In the genomic region with DNA sequence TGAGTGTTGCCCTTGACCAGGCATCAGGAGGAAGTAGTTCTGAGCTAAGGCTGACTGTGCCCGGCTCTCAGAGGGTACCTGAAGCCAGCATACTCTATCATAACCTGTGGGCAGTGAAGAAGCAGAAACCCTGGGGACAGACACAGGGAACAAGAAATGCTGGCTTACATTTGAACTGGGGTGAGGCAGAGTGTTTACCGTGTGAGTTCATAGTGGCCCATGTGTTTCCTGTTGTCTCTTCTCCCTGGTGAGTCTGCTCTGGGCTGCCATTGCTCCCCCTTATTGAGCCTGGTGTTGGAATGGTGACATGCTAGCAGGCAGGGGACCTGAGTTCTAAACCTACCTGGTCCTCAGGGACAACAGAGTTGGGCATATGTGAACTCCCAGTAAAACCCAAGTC, we compare ENCODE assay signal across 15 mouse cellular contexts.
DNase-seq lines count a peak whose midpoint lies in the region; ATAC-seq and TF ChIP-seq lines count a peak whose summit lies in the region.
"Had no signal": no experiment of that assay in that cellular context is flagged by ENCODE, and none has a peak within 500 bp of the region (broad histone marks: within the 10 kb centered on the region; RNA-seq: fewer than 3 reads in every experiment).

No protein-coding gene starts in this region.

- H3K4me3 ChIP-seq in hindbrain, embryonic 13.5 days, result no peak overlapping the region
- H3K4me3 ChIP-seq in hindbrain, embryonic 10.5 days, result no peak overlapping the region
- no peak overlapping the region for H3K4me3 ChIP-seq in intestine, embryonic 14.5 days (ENCODE audit: low read depth, low read length)
- H3K4me3 ChIP-seq in liver, postnatal 0 days (ENCODE audit: low read depth, low read length), result no peak overlapping the region
- H3K4me3 ChIP-seq in midbrain, embryonic 14.5 days (replicated peaks; ENCODE audit: low read depth, low read length), result no peak overlapping the region
- H3K4me3 ChIP-seq: forebrain, embryonic 12.5 days; neural tube, embryonic 13.5 days had no signal

- no peak for TF ChIP-seq EP300 in liver, postnatal 0 days (IDR thresholded peaks at IDR 0.05; ENCODE audit: low read depth)

- H3K4me2 ChIP-seq in hindbrain, embryonic 13.5 days, result no peak overlapping the region
- no peak overlapping the region for H3K4me2 ChIP-seq in intestine, embryonic 14.5 days (ENCODE audit: low read length)
- H3K4me2 ChIP-seq in liver, postnatal 0 days (ENCODE audit: low read depth, low read length), result peak overlapping the region; percentile 63; the same call in 1 of the 2 replicates
- no peak overlapping the region for H3K4me2 ChIP-seq in midbrain, embryonic 14.5 days (ENCODE audit: low read length)
- H3K4me2 ChIP-seq: forebrain, embryonic 12.5 days had no signal

- WGBS in hindbrain, embryonic 13.5 days, result 69% methylated on average over 2 of the region's 2 CpGs
- WGBS in hindbrain, embryonic 10.5 days, result 89% methylated on average over 2 of the region's 2 CpGs
- WGBS in intestine, embryonic 14.5 days, result 52% methylated on average over 2 of the region's 2 CpGs
- 18% methylated on average over 2 of the region's 2 CpGs for WGBS in liver, postnatal 0 days (ENCODE audit: insufficient replicate concordance)
- 86% methylated on average over 2 of the region's 2 CpGs for WGBS in midbrain, embryonic 14.5 days

- H3K27ac ChIP-seq in hindbrain, embryonic 13.5 days, result peak overlapping the region; percentile 58
- H3K27ac ChIP-seq in hindbrain, embryonic 10.5 days, result no peak overlapping the region
- peak overlapping the region; percentile 1 for H3K27ac ChIP-seq in intestine, embryonic 14.5 days (ENCODE audit: low read depth)
- peak overlapping the region; percentile 97 for H3K27ac ChIP-seq in liver, postnatal 0 days (ENCODE audit: low read depth)
- H3K27ac ChIP-seq in midbrain, embryonic 14.5 days (replicated peaks; ENCODE audit: low read depth, low read length), result no peak overlapping the region
- H3K27ac ChIP-seq: neural tube, embryonic 13.5 days had no signal

- no peaks in the 10 kb centered on the region for H3K9me3 ChIP-seq in hindbrain, embryonic 13.5 days
- H3K9me3 ChIP-seq in hindbrain, embryonic 10.5 days, result no peaks in the 10 kb centered on the region
- H3K9me3 ChIP-seq in intestine, embryonic 14.5 days (ENCODE audit: control insufficient read depth, low read length), result no peaks in the 10 kb centered on the region
- no peaks in the 10 kb centered on the region for H3K9me3 ChIP-seq in liver, postnatal 0 days (ENCODE audit: low read length)
- H3K9me3 ChIP-seq in midbrain, embryonic 14.5 days (ENCODE audit: control insufficient read depth, low read length), result no peaks in the 10 kb centered on the region
- H3K9me3 ChIP-seq: forebrain, embryonic 12.5 days; neural tube, embryonic 13.5 days had no signal

- H3K27me3 ChIP-seq in hindbrain, embryonic 13.5 days, result no peaks in the 10 kb centered on the region
- H3K27me3 ChIP-seq in hindbrain, embryonic 10.5 days (ENCODE audit: insufficient read depth, poor library complexity, severe bottlenecking), result no peaks in the 10 kb centered on the region
- H3K27me3 ChIP-seq in intestine, embryonic 14.5 days (replicated peaks; ENCODE audit: control insufficient read depth, insufficient read depth, low read length), result no peaks in the 10 kb centered on the region
- no peaks in the 10 kb centered on the region for H3K27me3 ChIP-seq in liver, postnatal 0 days (ENCODE audit: insufficient read depth, low read length)
- H3K27me3 ChIP-seq in midbrain, embryonic 14.5 days (ENCODE audit: control insufficient read depth, insufficient read depth, low read length), result no peaks in the 10 kb centered on the region
- H3K27me3 ChIP-seq: forebrain, embryonic 12.5 days; neural tube, embryonic 13.5 days had no signal

- H3K36me3 ChIP-seq in hindbrain, embryonic 13.5 days, result no peaks in the 10 kb centered on the region
- H3K36me3 ChIP-seq in hindbrain, embryonic 10.5 days, result no peaks in the 10 kb centered on the region
- no peaks in the 10 kb centered on the region for H3K36me3 ChIP-seq in intestine, embryonic 14.5 days (ENCODE audit: control insufficient read depth, insufficient read depth, low read length)
- no peaks in the 10 kb centered on the region for H3K36me3 ChIP-seq in liver, postnatal 0 days (replicated peaks; ENCODE audit: insufficient read depth, low read length)
- no peaks in the 10 kb centered on the region for H3K36me3 ChIP-seq in midbrain, embryonic 14.5 days (ENCODE audit: control insufficient read depth, insufficient read depth, low read length)
- H3K36me3 ChIP-seq: forebrain, embryonic 12.5 days; neural tube, embryonic 13.5 days had no signal

- no peak overlapping the region for H3K9ac ChIP-seq in hindbrain, embryonic 13.5 days
- no peak overlapping the region for H3K9ac ChIP-seq in intestine, embryonic 14.5 days (ENCODE audit: low read length)
- H3K9ac ChIP-seq in liver, postnatal 0 days (replicated peaks), result no peak overlapping the region
- H3K9ac ChIP-seq in midbrain, embryonic 14.5 days (replicated peaks; ENCODE audit: low read length), result no peak overlapping the region
- H3K9ac ChIP-seq: forebrain, embryonic 12.5 days; neural tube, embryonic 13.5 days had no signal

- DNase-seq in hindbrain, embryonic 10.5 days (ENCODE audit: low spot score), result no peak
- peak; percentile 22 for DNase-seq in A20 (ENCODE audit: low read depth, low spot score)
- no peak for DNase-seq in intestine, embryonic 14.5 days (ENCODE audit: low spot score)
- DNase-seq in liver, postnatal 0 days, result no peak
- no peak for DNase-seq in cerebellum, postnatal 14 days
- DNase-seq in midbrain, embryonic 14.5 days, result no peak
- DNase-seq: B cell, adult 2 months; cerebellum, adult 8-10 months; heart, postnatal 10 days; kidney, postnatal 4 days; right cerebral cortex, postnatal 4 days; thymus, postnatal 14 days had no signal

- ATAC-seq in hindbrain, embryonic 13.5 days (ENCODE audit: low FRiP score), result no peak
- no peak for ATAC-seq in intestine, embryonic 14.5 days (replicated peaks; ENCODE audit: low FRiP score, low TSS enrichment, low read depth)
- ATAC-seq in liver, postnatal 0 days, result no peak
- ATAC-seq in midbrain, embryonic 14.5 days (ENCODE audit: low FRiP score, low TSS enrichment), result no peak

- H3K4me1 ChIP-seq in hindbrain, embryonic 13.5 days (replicated peaks), result peaks cover 63% of the 10 kb centered on the region
- H3K4me1 ChIP-seq in hindbrain, embryonic 10.5 days (replicated peaks), result peaks cover 63% of the 10 kb centered on the region
- peaks cover 70% of the 10 kb centered on the region for H3K4me1 ChIP-seq in intestine, embryonic 14.5 days (replicated peaks; ENCODE audit: control insufficient read depth, insufficient read depth, low read length)
- peaks cover 88% of the 10 kb centered on the region for H3K4me1 ChIP-seq in liver, postnatal 0 days (ENCODE audit: insufficient read depth)
- H3K4me1 ChIP-seq in midbrain, embryonic 14.5 days (ENCODE audit: control insufficient read depth, insufficient read depth, low read length), result peaks cover 25% of the 10 kb centered on the region

- TF ChIP-seq CTCF in liver, postnatal 0 days (IDR thresholded peaks at IDR 0.05; ENCODE audit: low read depth), result no peak

Comparison
In these comparisons a context has a peak if more than half of its experiments do, and no peak if none do; other contexts are left out.
1. H3K27ac ChIP-seq: peak in hindbrain, embryonic 13.5 days (single experiment), intestine, embryonic 14.5 days (single experiment) and liver, postnatal 0 days (single experiment); none in hindbrain, embryonic 10.5 days (single experiment) and midbrain, embryonic 14.5 days (single experiment).